Mouse (Mus musculus) layer of hippocampus, postnatal 10 days (tissue): ENCODE measurements around the gene Parp11. TPM values are rescaled to one million over a fixed set of nuclear protein-coding genes. Genes with fewer than 3 reads are reported as not detected.

Experiments
- DNase-seq, 2 experiments: peaks; one replicate each; pipeline ENCODE4 v3.0.0; 2021; ENCODE audit warnings: low spot score in 2 of 2
- total RNA-seq, 2 experiments: library from RNA; stranded (reverse); gene quantifications; 2 replicates each; pipeline ENCODE4 v1.2.3; 2021

Parp11 gene
- total RNA-seq, 2 experiments from 2014 or later: 44.7 to 46.0 TPM

DNA sequence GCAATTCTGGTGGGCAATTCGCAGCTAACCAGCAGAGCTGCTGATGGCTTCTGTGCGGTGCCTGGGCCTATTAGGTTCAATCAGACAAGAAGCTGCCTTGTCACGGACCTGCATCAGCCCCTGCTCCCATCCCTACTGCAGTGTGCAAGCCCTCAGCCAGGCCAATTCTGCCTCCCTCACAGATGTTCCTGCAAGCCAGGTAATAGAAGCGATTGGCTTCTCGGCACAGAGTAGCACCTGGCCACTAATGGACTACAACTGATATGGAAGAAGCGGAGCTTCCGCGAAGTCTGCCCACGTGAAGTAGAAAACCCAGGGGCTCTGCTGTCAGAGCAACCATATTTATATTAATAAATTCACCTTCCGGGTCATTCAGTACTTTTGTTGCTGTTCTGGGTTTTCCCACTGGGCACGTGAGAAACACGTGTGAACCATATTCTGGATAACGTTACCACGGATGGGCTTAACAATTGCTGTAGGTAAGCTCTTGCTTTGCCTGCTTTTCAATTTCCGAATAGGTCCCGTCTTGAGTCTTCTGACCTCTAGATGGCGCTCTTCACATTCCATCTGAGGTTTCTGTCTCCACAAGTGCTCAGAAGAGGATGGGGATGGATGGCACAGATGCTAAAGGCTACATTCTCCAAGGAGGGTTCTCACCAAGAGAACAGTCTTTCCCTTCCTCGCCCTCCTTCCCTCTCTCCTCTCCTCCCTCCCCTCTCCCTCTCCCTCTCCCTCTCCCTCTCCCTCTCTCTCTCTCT is 95.2 kb downstream of the Parp11 start:
- peak; percentile 66 to 72 for DNase-seq

Other genes with a start within 250 kb of the Parp11 start
- 1 to 10 TPM; 1.5 to 2.2 TPM for gene Cracr2a, start 114.5 kb downstream of the Parp11 start, total RNA-seq